Mouse (Mus musculus) brain, adult 2 months (tissue): ENCODE measurements at regions not wholly inside any gene's neighbourhood (a gene's known extent, or its start where the extent isn't known, plus 50 kb on each side); places are given as distances from the start of the nearest gene placed in this dataset.

Experiments
- DNase-seq: peaks from one replicate; pipeline ENCODE4 v3.0.0; 2011; ENCODE audit warnings: low read depth, low spot score

DNA sequence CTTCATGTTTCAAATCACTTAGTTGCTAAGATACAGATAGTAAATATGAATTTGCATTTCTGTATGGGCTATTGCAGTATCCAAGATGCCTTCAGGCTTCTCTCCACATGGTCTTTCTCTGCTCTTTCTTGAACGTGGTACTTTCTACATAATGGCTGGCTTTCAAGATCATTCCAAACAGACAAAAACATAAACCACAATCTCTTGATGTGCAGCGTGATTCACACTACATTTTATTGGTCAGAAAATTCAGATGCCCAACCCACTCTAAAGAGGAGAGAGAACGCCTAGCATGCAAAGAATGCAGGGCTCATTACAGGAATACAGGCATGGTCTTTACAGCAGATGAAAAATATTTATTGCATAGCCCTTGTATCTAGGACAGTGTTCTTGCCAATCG is 235.2 kb downstream of the Papss1 start:
- no peak for DNase-seq

DNA sequence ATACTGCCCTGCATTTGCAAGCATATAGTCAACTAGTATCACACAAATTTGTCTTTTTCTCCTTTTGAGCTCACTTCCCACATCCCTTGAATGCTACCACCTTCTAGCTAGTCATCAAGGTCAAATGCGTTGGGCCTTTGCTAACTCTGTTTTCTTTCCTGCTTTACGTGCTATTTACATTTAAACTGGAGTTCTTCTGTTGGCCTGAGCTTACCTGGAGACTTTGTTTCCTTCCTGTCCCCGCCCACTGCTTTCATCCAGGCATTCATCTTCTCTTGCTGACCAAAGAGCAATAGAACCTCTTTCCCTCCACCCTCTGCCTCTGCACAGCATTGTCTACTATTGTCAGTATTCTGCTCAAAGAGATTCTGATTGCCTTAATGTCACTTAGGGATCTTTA is 237.0 kb downstream of the Papss1 start:
- DNase-seq, result no peak

DNA sequence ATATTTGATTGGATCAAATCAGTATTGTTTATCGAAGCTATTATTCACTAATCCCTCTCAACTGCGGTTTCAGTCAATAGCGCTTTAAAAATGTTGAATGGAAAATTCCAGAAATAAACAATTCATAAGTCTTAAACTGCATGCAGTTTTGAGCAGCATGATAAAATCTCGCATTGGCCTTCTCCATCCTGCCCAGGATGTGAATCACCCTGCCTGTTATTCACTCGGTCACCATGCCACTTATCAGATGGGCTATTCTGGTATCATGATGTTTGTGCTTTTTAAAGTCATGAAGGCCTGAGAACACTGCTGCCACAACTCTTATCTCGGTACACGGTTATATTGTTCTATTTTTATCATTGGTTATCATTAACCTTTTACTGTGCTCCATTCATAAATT is 238.3 kb downstream of the Papss1 start:
- DNase-seq, result no peak

DNA sequence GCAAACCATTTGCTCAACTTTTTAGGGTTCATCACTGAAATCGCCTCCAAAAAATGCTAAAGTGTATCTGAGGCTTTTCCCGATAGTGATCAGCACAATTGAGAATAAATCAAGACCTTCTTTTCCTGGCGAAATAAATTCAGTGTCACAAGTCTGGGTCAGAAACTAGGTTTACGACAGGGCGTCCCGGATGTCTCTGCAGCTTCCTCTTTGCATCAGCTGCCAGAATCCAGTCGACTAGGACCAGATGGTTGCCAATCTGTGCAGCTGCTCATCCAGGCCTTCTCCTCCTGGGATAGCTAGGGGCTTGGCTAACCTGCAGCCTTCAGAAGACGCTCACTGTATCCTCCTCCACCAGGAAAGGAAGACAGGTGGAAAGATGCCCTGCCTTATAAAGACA is 243.6 kb downstream of the Papss1 start:
- peak; percentile 61 for DNase-seq

DNA sequence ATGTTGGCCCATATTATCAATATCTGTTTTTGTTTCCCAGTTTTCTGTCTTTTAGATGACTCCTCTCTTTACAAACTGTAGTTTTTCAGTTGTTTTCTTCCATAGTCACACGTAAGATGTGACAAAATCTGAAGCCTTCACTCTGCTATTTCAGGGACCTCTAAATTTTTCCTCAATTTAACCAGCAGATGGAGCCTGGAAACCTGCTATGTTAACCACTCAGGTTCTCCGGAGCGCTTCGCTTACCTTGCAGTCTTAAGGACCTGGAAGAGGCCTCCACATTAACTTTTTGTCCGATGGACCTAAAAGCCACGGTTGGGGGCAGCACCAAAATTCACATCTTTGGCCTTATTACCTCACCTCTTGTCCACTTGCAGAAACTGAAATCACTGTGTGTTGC is 248.4 kb downstream of the Papss1 start:
- peak; percentile 66 for DNase-seq

DNA sequence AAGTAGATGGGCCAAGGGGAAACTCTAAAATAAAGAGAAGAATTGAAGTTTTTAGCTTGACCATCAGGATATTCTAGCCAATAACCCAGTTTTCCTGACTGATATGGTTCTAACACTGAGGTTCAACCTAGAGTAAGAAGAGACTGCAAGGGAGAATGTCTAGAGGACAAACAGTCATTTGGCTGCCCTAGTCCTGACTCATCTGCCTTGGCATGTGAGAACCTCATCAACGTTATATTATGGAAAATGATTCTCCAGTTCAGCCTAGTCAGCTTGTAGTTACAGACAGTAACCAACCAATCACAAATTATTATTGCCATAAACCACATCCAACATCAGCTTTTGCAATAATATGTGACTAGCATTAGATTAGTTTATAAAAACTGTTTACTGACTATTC is 254.2 kb downstream of the Papss1 start:
- DNase-seq, result no peak

DNA sequence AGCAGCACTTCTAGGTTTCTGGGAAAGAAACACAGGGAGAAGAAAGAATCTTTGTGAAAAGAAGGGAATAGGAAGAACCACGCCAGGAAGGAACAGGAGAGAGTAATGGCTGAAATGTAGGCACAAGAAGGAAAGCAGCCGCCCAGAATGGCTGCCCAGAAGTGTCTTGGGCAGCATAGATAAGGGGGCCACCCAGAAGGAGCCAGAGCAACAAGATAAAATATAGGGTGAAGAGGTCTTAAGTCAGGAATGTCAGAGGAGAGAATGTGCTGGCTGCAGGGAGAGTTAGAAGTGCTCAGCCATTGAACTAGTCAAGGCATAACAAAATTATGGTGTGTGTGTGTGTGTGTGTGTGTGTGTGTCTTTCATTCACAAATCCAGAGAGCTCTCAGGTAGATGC is 227.7 kb upstream of the Dkk2 start:
- no peak for DNase-seq

DNA sequence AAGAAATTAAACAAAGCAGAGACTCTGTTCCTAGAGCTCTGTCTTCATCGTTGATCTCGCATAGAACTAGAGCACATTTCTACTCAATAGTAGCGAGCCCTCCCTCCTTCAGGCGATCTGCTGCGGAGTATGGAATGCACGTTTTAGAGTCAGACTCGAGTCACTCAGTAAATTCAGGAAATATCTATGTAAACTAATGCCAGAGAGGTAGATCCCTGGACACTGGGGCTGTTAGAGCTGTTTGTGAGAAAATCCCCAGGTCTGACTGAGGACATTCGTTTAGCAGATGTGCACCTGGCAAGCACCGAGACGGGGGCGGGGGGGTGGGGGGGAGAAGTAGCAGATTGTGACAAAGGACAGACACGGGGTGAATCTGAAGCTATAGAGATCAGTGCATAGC is 226.0 kb upstream of the Dkk2 start:
- DNase-seq, result no peak

DNA sequence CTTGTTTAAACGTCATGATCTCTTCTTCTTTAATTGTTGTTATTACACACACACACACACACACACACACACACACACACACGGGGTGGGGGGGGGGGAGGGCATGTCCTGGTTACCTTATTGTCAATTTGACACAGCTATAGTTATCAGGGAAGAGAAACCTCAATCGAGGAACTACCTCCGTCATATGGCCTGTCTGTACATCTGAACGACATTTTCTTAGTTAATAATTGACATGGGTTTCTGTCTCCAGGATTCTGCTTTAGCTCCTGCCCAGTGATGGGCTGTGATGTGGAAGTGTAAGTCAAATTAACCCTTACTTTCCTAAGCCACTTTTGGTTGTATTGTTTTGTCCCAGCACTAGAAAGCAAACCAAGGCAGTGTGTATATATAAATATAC is 220.0 kb upstream of the Dkk2 start:
- no peak for DNase-seq

DNA sequence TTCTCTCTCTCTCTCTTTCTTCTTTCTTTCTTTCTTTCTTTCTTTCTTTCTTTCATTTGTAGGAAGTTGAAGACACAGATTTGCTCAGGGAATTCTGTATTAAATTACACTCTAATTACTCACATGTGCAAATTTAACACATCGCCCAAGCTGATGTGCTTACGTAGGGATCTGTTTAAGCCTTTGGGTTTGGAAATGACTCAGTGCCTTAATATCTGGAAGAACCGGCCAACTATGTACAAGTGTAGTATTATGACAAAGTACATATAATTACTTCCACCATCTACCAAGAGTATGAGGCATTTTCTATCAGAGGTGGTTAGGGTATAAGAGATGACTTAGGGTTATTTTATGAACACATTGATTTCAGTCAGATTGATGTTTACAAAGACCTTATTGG is 217.8 kb upstream of the Dkk2 start:
- no peak for DNase-seq

DNA sequence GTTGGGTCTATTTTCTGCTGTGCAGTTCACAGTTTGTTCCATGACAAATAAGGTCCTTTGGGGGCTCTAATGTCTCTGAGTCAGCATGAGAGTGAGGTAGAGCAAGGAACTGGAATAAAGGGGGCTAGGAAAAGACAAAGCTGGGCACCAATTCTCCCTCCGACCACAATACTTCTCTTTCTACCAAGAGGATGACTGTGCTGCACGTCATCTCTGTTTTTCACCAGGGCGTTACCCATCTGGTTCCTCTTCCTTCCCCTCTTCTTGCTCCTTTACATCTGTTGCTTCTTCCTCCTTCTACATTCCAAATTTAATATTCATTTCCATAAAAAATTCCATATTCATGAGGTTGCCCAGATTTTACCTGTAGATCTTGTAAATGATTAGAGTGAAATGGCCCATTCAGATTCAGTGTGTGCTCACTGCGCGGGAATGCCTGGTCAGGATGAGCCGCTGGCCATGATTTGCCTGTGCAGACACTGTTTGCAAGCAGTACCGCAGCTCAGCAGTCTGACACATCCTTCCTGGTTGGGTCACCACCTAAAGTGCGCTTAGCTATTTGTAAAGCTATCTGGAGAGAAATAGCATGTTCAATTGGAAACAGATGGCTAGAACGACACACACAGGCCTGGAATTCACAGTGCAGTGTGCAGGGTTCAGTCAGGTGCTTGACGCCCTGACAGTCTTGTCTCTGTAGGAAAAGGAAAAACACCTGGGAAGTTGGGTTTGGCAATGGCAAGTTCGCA is 216.7 kb upstream of the Dkk2 start:
- no peak for DNase-seq

DNA sequence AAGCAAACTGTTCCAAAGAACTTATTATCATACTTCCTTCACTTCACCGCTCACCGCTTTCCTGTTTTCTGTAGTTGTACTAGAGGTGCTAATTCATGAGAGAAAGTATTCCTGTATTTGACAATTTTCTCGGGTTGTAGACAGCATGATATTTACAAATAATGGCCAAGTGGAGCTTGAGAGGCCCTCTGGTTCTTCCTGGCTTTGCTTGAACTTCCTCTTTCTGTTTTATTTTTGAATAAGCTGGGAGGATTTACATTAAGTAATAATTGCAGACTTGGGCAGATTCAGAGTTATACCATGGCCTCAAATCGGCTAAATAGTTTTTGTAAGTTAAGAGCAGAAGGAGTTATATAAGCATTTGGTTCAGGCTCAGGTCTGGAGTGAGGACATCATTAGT is 215.8 kb upstream of the Dkk2 start:
- DNase-seq, result no peak

DNA sequence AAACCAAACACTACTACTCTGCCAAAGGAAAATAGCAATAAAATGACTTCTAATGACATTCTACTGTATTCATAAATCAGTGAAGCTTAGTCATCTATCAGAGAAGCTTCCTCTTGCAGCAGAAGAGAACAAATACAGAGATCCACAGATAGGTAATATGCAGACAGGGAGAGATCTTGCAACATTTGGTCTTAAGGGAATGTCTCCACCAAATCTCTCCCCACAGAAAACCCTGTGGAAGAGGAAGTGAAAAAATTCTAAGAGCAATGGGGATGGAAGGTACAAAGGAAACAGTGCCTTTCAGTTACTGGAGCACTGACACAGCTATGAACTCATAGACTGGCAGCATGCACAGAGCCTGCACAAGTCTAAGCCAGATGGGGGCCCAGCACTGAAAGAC is 202.4 kb upstream of the Dkk2 start:
- DNase-seq, result no peak

DNA sequence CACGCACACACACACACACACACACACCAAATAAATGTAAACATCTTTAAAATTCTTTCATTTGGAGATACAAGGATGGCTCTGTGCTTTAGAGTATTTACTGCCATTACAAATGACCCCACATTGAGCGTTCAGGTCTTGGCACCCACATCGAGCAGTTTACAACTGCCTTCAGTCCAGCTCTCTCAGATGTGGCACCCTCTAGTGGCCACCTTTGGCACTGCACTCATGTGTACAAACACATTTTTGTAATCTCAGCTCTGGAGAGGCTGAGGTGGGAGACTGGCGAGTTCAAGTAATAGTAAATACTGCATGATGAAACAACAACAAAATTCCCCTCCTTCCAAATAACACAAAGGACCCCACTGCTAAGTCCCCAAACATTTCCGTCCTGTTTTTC is 198.6 kb upstream of the Dkk2 start:
- no peak for DNase-seq

DNA sequence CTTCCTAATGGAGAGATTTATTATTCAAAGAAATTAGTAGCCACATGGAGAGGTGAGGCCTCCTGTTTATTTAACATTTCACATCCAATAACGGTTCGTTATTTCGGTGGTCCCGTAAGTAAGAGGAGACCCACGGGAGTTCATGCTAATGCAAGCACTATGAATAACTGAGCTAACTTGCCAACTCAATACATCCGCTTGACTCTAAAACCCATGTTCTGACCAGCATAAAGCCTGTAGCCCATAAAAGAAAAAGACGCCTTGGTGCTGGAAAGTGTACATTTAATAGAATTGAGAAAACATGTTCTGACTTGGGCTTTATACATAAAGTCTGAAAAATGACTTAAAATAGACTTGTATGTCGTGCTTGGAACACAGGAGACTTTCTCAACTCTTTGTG is 198.1 kb upstream of the Dkk2 start:
- no peak for DNase-seq

DNA sequence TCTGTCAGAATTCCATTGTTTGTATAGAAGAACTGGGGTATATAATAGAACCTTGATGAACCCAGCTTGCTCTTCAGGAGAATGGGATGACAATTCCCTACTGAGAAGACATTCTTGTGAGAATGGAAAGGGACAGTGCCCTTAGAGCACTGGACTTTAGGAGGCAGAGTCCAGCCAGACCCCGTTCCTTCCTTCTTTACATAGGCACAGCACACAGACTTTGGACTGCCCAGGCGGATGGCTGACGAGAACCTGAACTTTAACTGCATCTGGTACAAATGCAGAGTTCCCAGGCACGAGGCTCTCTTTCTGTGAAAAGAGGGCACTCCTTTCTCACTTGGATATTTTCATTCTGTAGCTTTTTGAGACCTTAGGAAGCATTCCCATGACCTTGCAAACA is 197.4 kb upstream of the Dkk2 start:
- no peak for DNase-seq

DNA sequence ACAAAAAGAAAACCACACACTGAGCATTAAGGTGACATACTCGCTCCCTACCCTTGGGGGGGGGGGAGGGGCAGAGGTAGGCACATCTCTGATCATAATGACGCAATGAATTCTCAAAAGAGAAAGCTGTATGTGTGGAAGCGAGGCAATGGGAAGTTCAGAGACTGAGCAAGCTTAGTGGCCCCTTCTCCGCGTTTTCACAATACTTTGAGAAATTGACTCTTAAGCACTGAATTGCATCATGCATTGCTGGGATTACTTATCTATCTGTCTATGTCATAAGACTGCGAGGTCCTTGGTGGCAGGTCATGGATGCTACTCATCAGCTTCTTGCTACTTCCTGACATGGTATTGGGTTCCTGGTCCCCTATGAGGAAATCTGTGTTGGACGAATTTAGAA is 193.2 kb upstream of the Dkk2 start:
- DNase-seq, result no peak

DNA sequence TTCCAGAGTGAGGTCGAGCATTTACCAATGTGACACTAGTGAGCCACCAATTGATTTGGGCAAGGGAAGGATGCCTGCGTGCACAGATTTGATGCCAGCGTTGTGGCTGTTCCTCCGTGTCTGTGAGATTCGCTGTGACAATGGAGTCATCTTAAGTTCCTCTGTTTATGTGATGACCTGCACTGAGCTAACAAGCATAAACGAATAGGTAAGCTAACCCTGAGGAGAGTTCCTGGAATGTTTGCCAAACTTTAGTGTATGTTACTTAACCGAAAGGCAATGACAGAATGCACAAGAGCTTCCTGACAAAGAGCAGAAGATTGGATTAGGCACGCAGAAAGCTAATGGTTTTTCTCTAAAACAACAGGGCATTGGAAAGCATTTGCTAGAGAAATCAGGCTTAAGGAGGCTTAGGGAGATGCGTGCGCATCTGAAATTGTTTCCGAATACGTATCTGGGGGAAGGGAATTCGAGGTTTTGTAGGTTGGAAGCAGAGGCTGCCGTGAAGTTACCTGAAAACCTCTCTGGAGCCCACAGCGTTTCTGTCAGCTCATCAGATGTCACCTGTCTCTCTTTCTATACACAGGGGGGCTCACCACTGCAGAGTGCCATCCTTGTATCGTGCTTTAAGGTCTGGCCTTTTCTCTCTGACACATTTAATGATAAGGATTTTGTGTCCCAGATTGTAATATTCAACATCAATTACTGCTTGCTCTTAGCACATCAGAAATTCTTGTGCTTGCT is 191.9 kb upstream of the Dkk2 start:
- DNase-seq, result peak; percentile 14

DNA sequence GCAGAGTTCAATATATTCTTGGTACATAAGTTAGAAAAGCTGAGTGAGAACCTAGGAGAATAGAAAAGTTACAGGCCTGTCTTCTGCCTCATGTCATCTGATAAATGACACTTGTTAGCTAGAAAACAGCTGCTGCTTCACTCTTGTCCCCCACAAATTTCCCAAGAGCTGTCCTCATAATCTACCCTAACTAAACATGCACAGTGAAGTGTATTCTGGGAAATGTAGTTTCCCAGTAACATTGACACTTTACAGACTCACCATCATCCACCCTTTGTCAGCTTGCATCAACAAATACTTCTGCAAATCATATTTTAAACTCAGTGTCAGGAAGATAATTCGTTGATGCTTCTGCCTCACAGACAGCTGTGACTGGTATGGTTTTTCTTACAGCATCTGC is 190.0 kb upstream of the Dkk2 start:
- DNase-seq, result no peak

DNA sequence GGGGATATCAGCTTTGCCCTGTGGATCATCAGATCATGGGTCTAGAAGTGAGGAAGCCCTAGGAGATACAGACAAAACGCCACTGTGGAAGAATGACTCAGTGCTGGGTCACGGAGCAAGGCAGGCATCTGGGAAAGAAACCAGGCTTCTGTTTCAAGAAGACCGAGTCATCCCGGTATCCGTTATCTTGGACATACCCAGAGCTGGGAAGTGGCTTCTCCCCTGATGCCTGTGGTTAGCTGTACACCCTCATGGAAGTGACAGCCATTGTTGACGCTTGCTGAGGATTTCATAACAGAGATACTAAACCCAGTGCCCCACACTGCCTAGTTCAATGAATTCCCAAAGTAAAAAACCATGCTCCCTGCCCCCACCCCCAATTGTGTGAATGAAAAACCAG is 171.6 kb upstream of the Dkk2 start:
- DNase-seq, result no peak

DNA sequence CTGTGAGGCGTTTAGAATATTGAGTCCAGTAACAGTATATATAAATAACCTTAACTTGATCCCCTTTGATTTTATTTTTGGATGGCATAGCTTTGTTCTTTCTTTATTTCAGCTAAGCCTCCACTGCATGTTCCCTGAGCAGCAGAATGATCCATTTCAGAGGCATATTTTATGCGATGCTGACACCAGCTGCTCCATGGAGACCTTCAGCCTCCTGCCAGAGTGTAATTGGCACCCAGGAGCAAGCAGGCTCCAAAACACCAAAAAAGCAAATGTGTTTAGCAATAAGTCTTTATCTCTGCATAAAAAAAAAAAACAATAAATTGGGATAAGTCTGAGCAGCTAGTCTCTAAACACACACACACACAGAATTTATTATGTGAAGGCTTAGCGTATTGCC is 170.7 kb upstream of the Dkk2 start:
- peak; percentile 42 for DNase-seq

DNA sequence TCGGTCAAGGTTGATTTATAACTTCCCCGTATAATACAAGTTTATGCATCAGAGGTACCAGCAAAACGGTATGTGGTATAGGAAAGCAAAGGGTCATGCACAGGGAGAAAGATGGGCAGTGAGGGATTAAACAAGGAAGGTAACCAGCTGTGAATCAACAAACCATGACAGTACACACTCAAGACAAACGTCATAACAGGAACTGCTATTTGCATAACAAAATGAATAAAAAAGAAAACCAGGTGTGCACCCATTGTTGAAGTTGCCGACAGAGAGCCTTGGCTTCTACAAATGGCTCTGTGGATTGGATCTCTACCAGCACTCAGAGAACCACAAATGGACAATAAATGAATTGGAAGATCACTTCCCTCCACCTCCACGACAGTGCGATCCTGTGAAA is 170.1 kb upstream of the Dkk2 start:
- DNase-seq, result no peak

DNA sequence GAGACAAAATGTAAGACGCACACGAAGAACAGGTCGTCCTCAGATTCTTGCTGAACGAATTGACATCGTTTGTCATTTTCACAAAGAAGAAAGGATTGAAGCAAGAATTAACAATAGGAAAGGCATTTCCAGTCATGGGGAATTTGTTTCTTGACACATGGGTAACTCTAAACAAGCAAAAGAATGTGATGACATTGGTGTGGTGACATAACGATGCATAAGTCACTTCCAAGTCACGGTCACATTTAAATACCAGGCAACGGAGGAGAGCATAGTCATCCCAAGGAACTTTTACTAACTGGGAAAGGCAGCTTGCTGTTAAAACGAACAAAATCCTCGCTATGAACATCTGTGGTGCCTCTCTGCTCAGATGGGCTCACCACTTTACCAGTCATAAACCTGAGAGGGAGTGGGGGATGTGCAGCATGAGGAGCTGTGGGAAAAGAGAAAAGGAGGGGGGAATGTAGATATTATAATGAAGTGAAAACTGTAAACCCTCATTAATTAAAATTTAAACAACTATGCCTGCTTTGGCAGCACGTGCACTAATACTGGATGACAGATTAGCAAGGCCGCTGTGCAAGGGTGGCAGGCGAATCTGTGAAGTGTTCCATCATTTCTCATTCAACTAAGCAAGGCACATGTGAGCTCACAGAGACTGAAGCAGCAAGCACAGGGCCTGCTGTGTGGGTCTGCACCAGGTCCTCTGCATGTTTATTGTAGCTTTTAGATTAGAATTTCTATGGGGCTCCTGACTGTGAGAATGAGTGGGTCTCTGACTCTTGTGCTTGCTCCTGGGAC is 167.2 kb upstream of the Dkk2 start:
- no peak for DNase-seq
